Mouse (Mus musculus) c-Kit-positive CD71-positive TER-119-positive erythroid progenitor cells, embryonic 14.5 days (primary cell): ENCODE measurements around the gene Platr17.
"Not testable (repeated sequence)": the region's sequence is repeated elsewhere in the genome, so short reads cannot be mapped to it uniquely, and the experiment has no call there.

ENCODE experiments used
- DNase-seq: peaks from one replicate; pipeline ENCODE4 v3.0.0-alpha.2; 2013; ENCODE audit warnings: low spot score

The Platr17 gene

DNA sequence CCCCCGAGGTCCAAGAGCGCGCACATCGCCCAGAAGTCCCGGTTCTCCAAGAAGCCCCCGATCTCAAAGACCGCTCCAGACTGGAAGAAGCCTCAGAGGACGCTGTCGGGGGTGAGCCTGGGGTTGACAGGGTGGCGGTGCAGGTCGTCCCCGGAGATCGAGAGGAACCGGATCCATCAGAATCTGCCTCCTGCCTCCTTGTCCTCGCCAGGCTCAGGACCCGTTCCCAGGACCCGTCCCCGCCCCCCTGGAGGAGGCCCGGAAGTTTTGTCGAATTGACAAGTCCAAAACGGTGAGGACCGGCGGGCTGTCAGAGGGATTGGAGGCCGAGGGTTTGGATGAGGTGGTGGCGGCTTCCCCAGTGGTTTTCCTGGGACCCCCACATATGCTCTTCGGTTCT lies 36.0 kb downstream of the Platr17 start:
- DNase-seq = no peak

DNA sequence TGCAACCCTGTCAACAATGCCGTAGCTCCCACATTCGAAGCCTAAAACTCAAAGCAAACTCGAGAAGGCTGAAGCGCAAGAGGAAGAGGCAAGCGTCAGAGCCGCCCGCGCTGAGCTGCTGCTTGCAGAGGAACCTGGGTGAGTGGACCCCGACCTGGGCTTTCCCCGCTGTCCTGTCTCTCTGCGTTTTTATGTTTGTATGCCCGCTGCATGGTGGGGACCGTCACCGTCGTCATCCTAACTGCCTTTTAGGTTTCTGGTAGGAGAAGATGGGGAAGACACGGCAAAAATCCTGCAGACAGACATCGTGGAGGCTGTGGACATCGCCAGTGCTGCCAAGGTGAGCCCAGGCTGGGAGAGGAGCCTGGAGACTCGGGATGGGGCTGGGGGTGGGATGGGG lies 36.4 kb downstream of the Platr17 start:
- no peak for DNase-seq

DNA sequence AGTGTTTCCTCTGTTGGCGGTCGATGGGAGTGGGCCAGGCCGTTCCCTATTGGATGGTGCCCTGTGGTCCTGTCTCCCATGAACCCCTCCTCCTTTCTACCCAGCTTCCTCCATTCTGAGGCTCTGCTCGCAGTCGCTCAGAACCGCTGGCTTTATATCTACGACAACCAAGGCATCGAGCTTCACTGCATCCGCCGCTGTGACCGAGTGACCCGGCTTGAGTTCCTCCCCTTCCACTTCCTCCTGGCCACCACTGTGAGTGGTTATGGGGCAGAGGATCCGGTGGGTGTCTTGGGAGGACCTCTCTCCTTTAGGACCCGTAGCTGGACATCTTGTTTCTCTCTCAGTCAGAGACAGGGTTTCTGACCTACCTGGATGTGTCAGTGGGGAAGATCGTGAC lies 38.5 kb downstream of the Platr17 start:
- no peak for DNase-seq

DNA sequence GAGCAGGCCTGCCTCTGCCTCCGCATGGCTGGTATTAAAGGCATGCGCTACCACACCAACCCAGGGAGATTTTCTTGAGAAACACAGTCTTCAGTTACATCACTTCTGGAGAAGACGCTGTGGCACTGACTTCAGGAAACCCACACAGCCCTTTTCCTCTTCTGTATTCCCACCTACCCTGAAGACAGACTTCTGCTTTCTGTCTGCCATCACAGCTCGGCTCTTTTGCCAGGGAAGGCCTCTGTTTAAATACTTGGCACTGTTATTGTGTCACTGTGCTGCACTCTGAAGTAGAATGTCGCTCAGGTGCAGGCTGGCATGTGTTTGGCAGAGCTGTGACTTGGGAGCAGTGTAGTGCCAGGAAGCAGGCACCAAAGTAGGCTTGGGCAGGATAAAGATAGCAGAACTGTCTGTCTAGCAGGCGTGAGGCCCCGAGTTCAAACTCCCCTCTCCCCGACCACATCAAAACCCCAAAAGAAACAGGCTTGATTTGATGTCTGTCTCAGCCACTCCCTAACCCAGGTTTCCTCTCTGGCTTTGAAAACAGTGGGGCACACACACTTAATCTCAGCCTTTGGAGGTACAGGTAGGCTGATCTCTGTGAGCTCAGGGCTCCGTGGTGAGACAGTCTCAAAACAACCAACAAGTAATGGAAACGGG lies 42.6 kb downstream of the Platr17 start:
- no peak for DNase-seq

DNA sequence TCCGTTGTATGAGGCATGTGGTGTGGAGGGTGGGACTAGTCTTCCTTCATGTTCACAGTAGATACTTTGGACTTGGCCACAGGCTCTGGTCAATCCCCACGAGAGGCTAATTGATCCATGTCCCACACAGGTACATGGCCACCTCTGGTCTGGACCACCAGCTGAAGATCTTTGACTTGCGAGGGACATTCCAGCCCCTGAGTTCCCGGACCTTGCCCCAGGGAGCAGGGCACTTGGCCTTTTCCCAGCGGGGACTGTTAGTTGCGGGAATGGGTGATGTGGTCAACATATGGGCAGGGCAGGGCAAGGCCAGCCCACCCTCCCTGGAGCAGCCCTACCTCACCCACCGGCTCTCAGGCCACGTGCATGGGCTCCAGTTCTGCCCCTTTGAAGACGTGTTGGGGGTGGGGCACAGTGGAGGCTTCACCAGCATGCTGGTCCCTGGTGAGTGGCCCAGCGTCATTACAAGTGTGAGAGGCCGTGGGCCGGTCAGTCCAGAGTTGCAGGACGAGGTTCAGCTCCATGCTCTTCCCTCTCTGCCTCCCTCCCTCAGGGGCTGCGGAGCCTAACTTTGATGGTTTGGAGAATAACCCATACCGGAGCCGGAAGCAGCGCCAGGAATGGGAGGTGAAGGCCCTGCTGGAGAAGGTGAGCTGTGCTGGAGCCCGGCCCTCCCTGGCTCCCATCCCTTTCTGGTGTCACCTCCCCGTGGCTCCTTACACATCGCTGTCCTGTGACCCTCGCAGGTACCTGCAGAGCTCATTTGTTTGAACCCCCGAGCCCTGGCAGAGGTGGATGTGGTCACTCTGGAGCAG lies 43.4 kb downstream of the Platr17 start:
- DNase-seq = no peak

DNA sequence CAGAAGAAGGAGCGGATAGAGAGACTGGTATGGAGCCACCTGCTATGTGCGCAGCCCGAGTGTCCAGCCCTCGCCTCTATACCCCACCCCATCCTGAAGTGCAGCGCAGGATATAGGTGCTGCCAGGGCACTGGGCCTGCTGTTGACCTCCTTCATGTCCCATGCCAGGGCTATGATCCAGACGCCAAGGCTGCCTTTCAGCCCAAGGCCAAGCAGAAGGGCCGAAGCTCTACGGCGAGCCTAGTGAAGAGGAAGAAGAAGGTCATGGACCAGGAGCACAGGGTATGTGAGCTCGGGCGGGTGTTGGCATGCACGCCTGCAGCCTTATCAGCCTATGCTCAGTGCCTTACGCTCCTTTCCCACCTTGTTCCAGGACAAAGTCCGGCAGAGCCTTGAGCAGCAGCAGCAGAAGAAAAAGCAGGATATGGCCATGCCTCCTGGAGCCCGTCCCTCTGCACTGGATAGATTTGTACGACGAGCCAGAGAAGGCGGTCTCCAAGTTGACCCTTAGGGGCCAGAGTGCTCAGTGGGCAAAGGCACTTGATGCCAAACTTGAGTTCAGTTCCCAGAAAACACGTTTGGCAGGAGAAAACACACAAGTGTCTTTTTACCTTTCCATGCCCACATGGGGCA lies 44.1 kb downstream of the Platr17 start:
- DNase-seq = no peak

DNA sequence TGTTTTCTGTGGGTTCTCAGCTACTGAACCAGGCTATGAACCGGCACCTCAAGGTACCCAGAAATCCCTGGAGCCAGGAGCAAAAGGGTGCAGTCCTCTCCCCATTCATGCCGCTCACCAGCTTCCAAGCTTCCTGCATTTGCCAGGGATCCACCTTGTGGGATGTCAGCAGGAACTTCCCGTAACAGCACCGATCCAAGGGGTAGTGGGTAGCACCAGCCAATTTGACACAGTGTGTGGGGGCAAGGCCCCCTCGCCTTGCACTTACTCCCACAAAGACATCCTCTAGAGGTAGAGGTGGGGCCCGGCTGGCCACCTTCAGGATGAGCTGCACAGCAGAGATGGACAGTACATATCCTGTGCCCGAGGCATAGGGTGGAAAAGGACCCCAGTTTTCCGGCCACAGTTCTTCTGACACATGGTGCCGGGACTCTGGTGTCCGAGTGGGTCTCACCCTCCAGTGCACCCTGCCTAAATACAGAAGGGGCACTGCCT lies 45.2 kb downstream of the Platr17 start:
- DNase-seq = no peak

DNA sequence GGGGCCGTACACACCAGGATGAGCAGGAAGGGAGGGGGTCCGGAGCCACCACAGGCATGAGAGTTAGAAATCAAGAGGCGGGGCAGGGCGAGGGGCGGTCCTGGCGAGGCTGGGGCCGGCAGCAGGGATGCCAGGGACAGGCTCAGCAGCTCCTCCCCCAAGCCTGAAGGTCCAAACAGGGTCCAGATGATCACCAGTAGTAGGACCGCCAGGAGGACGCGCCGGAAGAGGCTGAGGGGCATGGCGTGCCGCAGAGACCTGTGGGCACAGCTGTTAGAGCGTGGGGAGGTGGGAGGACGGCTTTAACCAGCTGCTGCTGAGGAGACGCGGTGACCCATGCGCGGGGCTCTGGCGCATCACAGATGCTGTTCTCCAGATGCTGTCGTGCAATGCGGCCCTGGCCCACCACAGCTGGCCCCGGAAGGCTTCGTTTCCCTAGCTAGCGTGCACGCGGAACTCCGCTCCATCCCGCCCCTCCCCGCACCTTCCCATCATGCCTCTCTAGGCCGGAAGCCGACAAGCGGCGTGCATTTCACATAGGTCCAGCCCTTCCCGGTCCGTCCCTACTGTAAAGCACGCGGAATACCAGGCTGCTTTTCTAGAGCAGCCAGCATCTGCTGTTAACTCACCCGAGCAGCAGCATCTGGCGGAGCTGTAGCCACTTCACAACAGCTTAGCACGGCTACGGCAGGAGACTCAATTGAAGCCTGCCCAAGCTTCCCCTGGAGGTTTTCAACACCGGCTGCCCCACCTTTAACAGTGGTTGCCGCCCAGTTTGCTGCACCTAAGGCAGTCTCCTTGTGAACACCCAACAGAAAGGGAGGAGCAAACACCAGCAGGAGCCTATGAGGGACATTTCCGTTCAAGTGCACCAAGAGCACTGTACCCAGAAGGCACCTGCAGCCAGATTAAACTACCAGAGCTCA lies 46.3 kb downstream of the Platr17 start, which contains the start of gene B3galt4:
B3galt4 (minus strand) TSS at position 468 of the 926 bp plus-strand sequence.
- DNase-seq = peak; percentile 85

DNA sequence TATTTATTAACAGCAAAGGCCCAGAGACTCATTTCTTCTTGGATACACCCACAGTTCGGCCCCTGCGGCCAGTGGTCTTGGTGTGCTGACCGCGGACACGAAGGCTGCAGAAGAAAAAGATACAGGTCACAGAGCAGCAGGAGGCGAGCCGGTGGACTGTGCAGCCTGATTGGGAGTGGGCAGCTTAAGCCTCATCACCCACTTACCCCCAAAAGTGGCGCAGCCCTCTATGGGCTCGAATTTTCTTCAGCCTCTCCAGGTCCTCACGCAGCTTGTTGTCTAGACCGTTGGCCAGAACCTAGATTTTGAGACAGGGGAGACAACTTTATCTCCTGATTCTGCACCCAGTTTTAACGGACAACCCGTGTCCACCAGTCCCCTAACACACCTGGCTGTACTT lies 47.1 kb downstream of the Platr17 start:
- not testable (repeated sequence) for DNase-seq

DNA sequence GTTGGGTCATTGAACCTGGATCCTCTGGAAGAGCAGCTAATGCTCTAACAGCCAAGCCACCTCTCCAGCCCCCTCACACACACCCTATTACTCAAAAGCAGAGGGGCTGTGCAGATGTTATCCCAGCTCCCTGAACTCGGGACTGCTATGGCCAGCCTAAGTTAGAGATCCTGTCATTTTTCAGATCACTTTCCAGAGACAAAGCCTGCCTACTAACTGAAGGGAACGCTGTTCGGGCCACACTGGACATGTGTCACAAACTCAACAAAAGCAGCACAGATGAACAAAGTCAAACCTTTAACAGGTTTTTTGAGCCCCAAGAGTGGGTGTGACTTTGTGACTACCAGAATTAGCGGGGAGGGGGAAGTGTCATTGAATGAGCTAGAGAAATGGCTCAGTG lies 47.9 kb downstream of the Platr17 start:
- DNase-seq = no peak

DNA sequence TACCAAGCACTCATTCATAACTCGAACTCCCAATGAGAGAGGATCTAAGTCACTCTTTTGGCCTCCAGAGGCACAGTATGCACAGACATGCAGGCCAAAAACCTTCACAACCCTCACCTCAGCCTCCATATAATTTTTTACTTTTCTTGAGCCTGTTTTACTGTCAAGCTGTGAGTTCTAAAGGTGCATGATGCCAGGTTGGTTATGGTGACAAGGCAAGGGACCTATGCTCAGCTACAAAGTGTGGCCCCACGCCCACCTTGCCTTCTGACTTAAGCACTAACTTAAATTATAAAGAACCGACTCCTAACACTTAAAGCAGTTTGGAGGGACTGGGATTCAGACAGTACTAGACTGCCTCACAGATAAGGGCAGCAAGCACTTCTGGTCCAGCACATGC lies 48.4 kb downstream of the Platr17 start:
- DNase-seq = no peak

DNA sequence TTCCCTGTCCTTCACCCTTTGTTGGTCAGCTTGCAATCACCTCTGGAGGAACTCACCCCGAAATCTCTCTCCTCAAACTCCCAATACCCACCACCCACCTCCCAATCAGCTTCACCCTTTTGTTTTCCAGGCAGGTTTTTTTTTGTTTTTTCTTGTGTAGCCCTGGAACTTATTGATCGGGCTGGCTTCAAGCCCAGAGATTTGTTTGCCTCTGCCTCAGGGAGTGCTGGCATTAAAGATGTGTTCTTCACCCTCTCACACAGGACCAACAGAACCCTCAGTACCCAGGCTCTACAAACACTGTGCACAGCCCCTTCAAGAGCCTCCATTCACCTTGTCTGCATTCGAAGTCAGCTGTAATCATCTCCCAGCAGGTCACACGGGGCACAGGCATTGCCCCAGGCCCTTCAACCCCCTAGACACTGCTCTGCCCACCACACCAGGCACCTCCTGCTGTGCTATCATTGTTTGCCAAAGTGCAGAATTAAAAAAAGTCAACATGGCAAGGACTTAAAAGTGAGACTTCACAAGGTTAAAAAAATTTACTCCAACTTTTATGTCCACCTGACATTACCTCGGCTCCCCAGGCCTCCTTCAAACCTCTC lies 49.1 kb downstream of the Platr17 start:
- DNase-seq = no peak

DNA sequence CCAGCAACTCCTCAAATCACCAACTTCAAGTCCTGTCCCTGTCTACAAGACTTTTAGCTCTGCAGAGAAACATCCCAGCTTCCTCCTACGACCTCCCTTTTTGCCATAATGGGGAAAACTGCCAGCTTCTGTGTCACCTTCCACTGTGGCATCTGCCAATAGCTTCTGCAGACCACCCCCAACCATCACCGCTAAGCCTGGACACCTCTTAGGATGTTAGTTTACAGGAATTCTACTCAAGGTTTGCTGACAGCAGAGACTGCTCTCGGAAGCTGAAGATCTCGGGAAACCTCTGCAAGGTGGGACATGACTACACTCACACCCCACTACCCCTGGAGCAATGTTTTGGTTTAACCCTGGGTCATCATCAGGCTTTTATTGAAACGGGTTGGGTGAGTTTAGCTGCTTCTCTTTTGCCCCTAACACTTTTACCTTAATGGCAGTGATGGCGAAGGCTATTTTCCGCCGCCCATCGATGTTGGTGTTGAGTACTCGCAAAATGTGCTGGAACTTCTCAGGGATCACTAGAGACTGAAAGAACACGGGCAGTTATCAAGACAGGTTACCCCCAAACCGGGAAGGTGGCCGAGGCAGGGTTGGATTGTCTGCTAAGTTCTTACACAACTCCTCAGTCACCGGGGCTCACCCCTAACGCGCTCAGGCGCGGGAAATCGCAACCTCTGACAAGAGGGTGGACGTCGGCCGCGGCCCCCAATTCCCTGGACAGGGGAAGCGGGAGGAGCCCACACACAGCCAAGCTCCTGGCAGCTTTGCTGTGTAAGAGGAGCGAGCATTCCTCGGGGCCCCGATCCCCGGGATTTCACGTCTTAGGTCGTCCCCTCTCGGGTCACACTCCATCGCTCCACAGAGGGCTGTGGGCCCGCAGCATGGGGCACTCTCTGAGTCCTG lies 50.0 kb downstream of the Platr17 start:
- DNase-seq = no peak

DNA sequence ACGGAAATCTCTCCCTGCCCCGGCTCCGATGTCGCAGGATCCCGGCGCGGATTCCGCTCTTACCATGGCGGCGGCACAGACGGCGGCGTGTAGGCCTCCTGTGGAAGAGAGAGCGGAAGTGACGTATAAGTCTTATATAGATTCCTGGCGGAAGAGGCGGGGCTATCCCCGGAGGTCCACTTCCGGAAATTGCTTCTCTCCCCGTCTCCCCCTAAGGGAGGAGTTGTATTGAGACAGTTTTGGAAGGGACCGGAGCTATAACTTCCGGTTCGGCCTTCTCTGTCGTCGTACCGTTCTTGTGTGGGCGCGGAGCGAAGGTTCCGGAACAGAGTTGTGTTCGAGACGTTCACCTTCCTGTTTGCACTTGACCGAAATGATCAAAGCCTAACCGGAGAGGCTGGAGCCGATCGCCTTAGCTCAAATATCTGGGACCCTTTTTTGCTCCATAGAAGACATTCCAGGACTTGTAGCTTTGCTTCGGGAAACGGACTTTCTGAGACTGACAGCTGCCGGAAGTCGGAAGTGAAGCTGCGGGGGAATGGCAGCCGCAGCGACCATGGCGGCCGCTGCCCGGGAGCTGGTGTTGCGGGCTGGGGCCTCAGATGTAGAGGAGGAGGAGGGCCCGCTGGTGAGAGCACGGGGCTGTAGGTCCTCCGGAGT lies 50.8 kb downstream of the Platr17 start, which contains the start of the genes Vps52 and Rps18:
Vps52 (plus strand) TSS at position 258 of the 660 bp plus-strand sequence.
Rps18 (minus strand) TSS at position 447 of the 660 bp plus-strand sequence.
- DNase-seq = peak; percentile 96
